Mouse (Mus musculus) gonadal fat pad, adult 2 months (tissue): ENCODE data around the gene Slc25a22. TPM values are rescaled to one million over a fixed set of nuclear protein-coding genes. Genes with fewer than 3 reads are reported as not detected.

ENCODE experiments used
- DNase-seq: peaks from one replicate; pipeline ENCODE4 v3.0.0-alpha.2; 2012; ENCODE audit warnings: low read depth
- polyA plus RNA-seq: library from polyadenylated mRNA; depleted of rRNA; stranded (reverse); fragments of >200 nt; gene quantifications from 2 replicates; pipeline ENCODE4 v1.2.3, GENCODE M21; 2012

The Slc25a22 gene
- polyA plus RNA-seq, 1 experiment = 120 TPM

GRCm38 (mm10) chr7:141435129-141435855 is 2.4 kb downstream of the Slc25a22 start:
- DNase-seq = no peak

DNA sequence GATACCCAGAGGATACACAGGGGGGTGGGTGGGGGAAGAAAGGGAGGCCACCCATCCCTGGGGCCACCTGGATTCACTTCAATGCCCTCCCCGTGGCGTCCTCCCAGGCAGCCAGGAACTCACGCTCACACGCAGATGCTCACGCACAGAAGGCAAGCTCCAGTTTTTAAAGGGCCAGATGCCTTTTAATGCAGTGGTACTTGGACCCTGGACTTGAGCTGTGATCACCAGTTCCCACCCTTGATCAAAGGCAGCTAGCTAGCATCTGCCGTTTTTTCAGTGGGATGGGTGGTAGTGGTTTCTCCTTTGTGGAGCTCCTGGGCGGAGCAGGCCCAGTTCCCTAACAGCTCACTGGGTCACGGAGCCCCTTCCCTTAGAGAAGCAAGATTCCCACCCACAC is 3.2 kb downstream of the Slc25a22 start:
- DNase-seq = no peak

- no peak for DNase-seq
These were observed 3.9 kb downstream of the Slc25a22 start for GRCm38 (mm10) chr7:141433517-141434400.

GRCm38 (mm10) chr7:141432741-141433516 is 4.8 kb downstream of the Slc25a22 start:
- DNase-seq = no peak

- no peak for DNase-seq
These were observed 5.5 kb downstream of the Slc25a22 start for GRCm38 (mm10) chr7:141432186-141432611.

DNA sequence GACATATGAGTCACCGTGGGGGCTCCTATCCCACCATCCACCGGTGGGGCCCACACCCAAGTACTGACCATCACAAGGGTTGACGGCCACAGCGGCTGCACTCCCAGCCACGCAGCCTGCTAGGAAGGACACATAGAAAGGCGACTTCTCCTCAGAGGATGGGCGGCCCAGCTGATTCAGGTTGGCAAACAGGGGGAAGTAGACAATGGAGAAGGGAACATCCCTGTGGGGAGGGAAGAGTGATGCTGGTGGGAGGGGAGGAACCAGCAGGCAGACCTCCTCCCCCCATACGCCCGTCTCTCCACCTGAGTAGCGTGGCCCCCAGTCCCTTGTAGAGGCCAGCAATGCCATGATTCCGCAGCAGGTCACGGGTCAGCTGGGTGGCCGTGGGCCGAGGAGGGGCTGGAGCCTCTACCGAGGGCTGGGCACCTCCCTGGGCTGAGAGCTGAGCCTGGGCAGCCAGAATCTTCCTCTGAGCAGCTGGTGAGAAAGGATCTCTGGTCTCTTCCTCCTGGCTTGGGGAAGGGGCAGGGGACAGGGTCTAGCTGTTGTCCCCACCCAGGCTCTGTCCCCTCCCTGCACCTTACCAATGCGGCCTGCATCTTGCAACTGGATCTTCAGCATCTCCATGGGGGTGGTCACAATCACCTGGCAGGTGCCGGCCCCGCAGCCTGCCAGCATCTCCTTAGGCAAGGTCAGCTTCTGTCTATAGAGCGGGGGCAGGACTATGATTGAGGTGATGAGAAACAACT is 6.1 kb downstream of the Slc25a22 start:
- no peak for DNase-seq

DNA sequence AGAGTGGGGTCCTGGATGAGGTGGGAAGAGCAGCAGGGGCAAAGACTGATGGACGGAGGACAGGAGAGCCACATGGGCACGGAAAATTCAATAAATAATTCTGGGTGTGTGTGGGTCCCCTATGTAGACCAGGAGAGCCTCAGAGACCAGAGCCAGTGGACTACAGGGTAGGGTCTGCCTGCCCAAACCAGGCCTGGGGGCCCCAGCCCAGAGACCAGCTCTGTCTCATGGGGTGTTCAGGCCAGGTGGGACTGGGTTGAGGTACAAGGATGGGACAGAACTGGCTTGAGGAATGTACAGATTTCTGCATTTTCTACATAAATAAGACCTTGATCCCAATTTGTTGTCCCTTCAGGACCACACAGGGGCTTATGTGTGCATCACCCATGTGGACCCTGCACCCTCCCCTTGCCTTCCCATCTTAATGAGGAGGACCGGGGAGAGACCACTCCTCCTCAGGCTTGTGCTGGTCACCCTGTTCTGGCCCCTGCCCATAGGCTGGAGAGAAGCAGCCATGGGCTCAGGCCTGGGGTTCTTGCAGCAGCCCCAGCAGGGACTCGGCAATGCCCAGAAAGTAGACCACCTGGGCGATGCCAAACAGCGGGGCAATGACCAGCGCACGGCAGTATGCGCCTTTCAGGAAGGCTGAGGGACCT is 7.0 kb downstream of the Slc25a22 start:
- DNase-seq = no peak

- no peak for DNase-seq
These were observed 7.7 kb downstream of the Slc25a22 start for GRCm38 (mm10) chr7:141429840-141430584.

GRCm38 (mm10) chr7:141429310-141429709 is 8.4 kb downstream of the Slc25a22 start, which contains the start of gene Cend1:
Gene Cend1 (minus strand): TSS chr7:141429491.
- DNase-seq = no peak

DNA sequence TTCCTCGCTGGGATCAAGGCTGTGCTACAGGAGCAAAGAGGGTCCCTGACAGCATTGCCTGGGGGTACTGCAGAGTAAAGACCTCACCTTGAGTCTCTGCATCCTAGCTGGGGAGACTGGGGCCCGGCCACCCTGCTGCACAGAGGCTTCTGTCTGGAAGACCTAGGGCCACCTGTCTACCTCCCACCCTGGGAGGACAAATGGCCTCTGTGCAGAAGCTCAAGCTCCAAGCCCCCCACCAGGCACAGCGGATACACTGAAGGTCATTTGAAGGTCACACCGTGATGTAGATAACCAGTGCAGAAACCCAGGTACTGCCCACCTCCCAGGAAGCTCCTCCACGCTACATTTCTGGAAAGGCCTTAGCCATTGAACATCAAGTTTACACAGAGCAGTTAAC is 9.0 kb downstream of the Slc25a22 start:
- no peak for DNase-seq

- DNase-seq = no peak
These were observed 10.6 kb downstream of the Slc25a22 start for GRCm38 (mm10) chr7:141426948-141427730.

DNA sequence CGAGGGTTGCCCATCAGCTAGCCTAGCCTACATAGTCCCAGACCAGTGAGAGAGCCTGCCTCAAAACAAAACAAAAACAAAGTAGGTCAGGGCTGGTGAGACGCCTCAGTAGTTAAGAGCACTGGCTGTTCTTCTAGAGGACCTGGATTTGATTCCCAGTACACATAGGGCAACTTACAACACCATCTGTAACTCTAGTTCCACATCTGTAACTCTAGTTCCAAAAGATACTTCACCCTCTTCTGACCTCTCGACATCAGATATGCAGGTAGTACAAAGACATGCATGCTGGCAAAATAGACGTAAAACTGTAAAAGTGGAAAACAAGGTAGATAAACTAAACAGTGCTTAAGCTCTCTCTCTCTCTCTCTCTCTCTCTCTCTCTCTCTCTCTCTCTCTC is 13.9 kb downstream of the Slc25a22 start:
- DNase-seq = no peak

DNA sequence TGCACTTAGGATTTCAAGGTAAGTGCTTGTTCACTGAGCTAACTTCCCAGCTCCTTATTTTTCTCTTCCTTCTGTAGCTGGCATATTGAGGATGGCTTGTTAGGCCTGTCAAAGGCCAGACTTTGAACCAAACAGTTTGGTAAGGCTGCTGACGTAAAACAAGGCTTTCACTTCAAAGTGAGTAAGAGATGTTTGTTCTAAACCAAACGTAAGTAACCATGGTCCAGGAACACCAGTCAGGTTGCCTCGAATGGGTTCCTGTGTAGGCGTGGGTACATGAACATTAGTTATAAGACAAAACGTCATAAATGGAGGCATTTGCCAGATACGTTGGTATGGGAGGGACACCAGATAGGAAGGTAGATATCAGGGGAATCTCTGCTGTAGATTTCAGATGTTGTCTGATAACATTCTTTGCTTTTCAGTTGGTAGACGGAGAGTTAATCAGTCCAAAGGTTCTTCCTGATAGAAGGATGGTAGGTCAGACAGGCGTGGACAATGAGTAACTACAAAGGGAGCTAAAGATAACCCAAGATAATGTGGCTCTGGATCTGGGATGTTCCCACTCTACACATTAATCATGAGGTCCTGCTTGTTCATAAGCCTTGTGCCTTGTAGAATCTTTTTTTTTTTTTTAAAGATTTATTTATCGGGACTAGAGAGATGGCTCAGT is 17.5 kb downstream of the Slc25a22 start:
- no peak for DNase-seq

GRCm38 (mm10) chr7:141418970-141419369 is 18.7 kb downstream of the Slc25a22 start:
- DNase-seq = no peak

DNA sequence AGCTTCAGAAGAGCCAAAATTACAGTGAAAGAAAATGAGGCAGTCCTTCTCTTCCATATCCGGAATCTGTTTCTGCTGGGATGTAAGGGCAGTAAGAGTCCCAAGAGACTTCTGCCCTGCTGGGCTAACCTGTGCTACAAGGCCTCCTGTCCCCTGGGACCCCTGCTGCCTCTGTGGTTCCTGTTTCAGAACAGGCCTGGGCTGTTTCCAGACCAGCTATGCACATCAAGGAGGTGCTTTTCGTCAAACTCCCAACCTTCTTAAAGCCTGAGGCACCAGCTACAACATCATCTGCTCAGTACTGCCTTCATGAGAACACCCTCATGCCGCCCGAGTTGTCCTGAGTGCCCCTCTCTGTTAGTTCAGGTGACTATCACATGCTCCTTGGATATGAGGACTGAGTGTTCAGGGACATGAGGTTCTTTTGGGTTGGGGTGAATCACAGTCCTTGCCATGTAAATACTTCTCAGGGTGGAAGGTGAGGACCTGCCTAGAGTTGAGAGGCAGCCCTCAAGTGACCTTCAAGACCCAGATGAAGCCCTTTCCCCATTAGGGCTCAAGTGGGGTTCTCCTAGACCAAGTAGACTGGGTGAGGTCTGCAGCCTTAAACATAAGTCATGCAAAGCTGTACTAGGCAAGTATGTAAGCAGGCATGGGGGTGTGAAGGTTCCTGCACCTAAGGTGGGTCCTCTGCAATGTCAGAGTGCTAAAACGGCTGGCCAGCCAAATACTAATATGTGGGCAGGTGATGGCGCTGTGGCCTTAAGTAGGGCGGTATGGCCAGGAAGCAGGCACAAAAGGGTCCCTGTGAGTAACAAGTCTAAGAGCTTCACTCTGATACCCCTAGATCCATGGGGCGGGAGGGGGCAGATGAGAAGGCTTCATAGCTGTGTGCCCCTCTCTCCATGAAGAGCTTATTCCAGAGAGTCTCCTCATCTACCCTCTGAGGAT is 19.7 kb downstream of the Slc25a22 start:
- no peak for DNase-seq

- no peak for DNase-seq
These were observed 21.4 kb downstream of the Slc25a22 start for GRCm38 (mm10) chr7:141416144-141416841.
